Mouse (Mus musculus) neural tube, embryonic 11.5 days (tissue): ENCODE data around the gene Lrrc32. TPM values are rescaled to one million over a fixed set of nuclear protein-coding genes. Genes with fewer than 3 reads are reported as not detected.

ENCODE experiments used
- ATAC-seq: fragments of 200-750 bp; cut with Nextera tagmentation; 2 replicates; pipeline ENCODE4 v1.8.0; 2017; ENCODE audit warnings: moderate number of reproducible peaks, mild to moderate bottlenecking, moderate TSS enrichment, moderate library complexity; ENCODE audit not compliant: insufficient read depth, low FRiP score, low TSS enrichment
- DNase-seq: peaks from one replicate; pipeline ENCODE4 v3.0.0-alpha.2; 2015; ENCODE audit warnings: low spot score
- H3K27ac ChIP-seq: fragments of 300-500 bp; sonication (generic); 2 replicates; pipeline ENCODE4 v1.5.1; 2014; ENCODE audit warnings: low read depth, mild to moderate bottlenecking, low read length
- H3K27me3 ChIP-seq: fragments of 300-500 bp; sonication (generic); 2 replicates; pipeline ENCODE4 v1.6.1; 2014; ENCODE audit warnings: mild to moderate bottlenecking, low read length, mixed read lengths; ENCODE audit not compliant: control insufficient read depth, insufficient read depth
- H3K36me3 ChIP-seq: fragments of 300-500 bp; sonication (generic); 2 replicates; pipeline ENCODE4 v1.6.1; 2014; ENCODE audit warnings: mild to moderate bottlenecking, low read length, moderate library complexity, mixed read lengths; ENCODE audit not compliant: control insufficient read depth, insufficient read depth
- H3K4me1 ChIP-seq: fragments of 300-500 bp; sonication (generic); 2 replicates; pipeline ENCODE4 v1.6.1; 2014; ENCODE audit warnings: low read length, mixed read lengths; ENCODE audit not compliant: control insufficient read depth, insufficient read depth
- H3K4me2 ChIP-seq: fragments of 300-500 bp; sonication (generic); 2 replicates; pipeline ENCODE4 v1.6.1; 2014; ENCODE audit warnings: low read depth, mild to moderate bottlenecking, moderate library complexity
- H3K4me3 ChIP-seq: fragments of 300-500 bp; sonication (generic); 2 replicates; pipeline ENCODE4 v1.5.1; 2014; ENCODE audit warnings: low read depth, low read length
- H3K9ac ChIP-seq: fragments of 300-500 bp; sonication (generic); 2 replicates; pipeline ENCODE4 v1.6.1; 2014; ENCODE audit warnings: mild to moderate bottlenecking, low read length
- H3K9me3 ChIP-seq: fragments of 300-500 bp; sonication (generic); 2 replicates; pipeline ENCODE4 v1.6.1; 2016; ENCODE audit warnings: low read length; ENCODE audit not compliant: control insufficient read depth
- WGBS: fragments of 180-500 bp; shearing (Covaris S2); extraction: QIAGEN DNeasy Blood & Tissue Kit; methylation state at CpG from one replicate; pipeline ENCODE4 v1.1.7; 2014; 5-methylcytosine and 5-hydroxymethylcytosine counted together
- polyA plus RNA-seq: library from polyadenylated mRNA; unstranded; fragments of >200 nt; fragmentation: Nextera tagmentation; extraction: Ambion mirVana; gene quantifications from 2 replicates; pipeline ENCODE4 v1.2.1, GENCODE M21; 2014

Lrrc32 gene
- polyA plus RNA-seq, 1 experiment from 2014 or later: 6.4 TPM

GRCm38 (mm10) chr7:98472529-98472928, 16.6 kb upstream of the Lrrc32 start:
- Histone ChIP-seq H3K4me1 (no peaks in the 10 kb centered on the region), H3K4me3 (no peak overlapping the region), H3K9ac (no peak overlapping the region), H3K4me2 (no peak overlapping the region), H3K9me3 (no peaks in the 10 kb centered on the region), H3K36me3 (no peaks in the 10 kb centered on the region), H3K27me3 (no peaks in the 10 kb centered on the region), H3K27ac (no peak overlapping the region)
- no peak for ATAC-seq
- WGBS: 84% methylated on average over 2 of the region's 2 CpGs
- DNase-seq: no peak

GRCm38 (mm10) chr7:98474558-98474957, 14.5 kb upstream of the Lrrc32 start:
- H3K9ac ChIP-seq: no peak overlapping the region
- H3K4me1 ChIP-seq: no peaks in the 10 kb centered on the region
- no peak overlapping the region for H3K27ac ChIP-seq
- no peak overlapping the region for H3K4me2 ChIP-seq
- H3K36me3 ChIP-seq: no peaks in the 10 kb centered on the region
- no peaks in the 10 kb centered on the region for H3K27me3 ChIP-seq
- ATAC-seq (no peak), DNase-seq (no peak)
- WGBS: 57% methylated on average over 1 of the region's 1 CpGs
- no peaks in the 10 kb centered on the region for H3K9me3 ChIP-seq
- no peak overlapping the region for H3K4me3 ChIP-seq

GRCm38 (mm10) chr7:98477153-98477552, 11.9 kb upstream of the Lrrc32 start:
- Histone ChIP-seq H3K4me1 (no peaks in the 10 kb centered on the region), H3K9me3 (no peaks in the 10 kb centered on the region), H3K4me2 (no peak overlapping the region), H3K36me3 (no peaks in the 10 kb centered on the region), H3K27ac (no peak overlapping the region), H3K4me3 (no peak overlapping the region), H3K27me3 (no peaks in the 10 kb centered on the region), H3K9ac (no peak overlapping the region)
- DNase-seq (no peak), ATAC-seq (no peak)
- WGBS: 79% methylated on average over 4 of the region's 4 CpGs

GRCm38 (mm10) chr7:98480481-98480880, 8.6 kb upstream of the Lrrc32 start:
- no peaks in the 10 kb centered on the region for H3K36me3 ChIP-seq
- H3K27me3 ChIP-seq: no peaks in the 10 kb centered on the region
- WGBS: 85% methylated on average over 1 of the region's 1 CpGs
- H3K4me2 ChIP-seq: no peak overlapping the region
- no peaks in the 10 kb centered on the region for H3K4me1 ChIP-seq
- no peak overlapping the region for H3K27ac ChIP-seq
- H3K4me3 ChIP-seq: no peak overlapping the region
- no peak overlapping the region for H3K9ac ChIP-seq
- DNase-seq (no peak), ATAC-seq (no peak)
- no peaks in the 10 kb centered on the region for H3K9me3 ChIP-seq

GRCm38 (mm10) chr7:98481066-98481734, 7.9 kb upstream of the Lrrc32 start:
- 21% methylated on average over 9 of the region's 9 CpGs for WGBS
- ATAC-seq (peak; percentile 48), DNase-seq (peak; percentile 76)
- H3K27me3 ChIP-seq: no peaks in the 10 kb centered on the region
- no peaks in the 10 kb centered on the region for H3K9me3 ChIP-seq
- H3K4me1 ChIP-seq: no peaks in the 10 kb centered on the region
- H3K9ac ChIP-seq: no peak overlapping the region
- no peak overlapping the region for H3K4me3 ChIP-seq
- H3K36me3 ChIP-seq: no peaks in the 10 kb centered on the region
- H3K27ac ChIP-seq: no peak overlapping the region
- H3K4me2 ChIP-seq: no peak overlapping the region

GRCm38 (mm10) chr7:98481861-98482260, 7.2 kb upstream of the Lrrc32 start:
- H3K9ac ChIP-seq: no peak overlapping the region
- H3K4me1 ChIP-seq: no peaks in the 10 kb centered on the region
- no peaks in the 10 kb centered on the region for H3K36me3 ChIP-seq
- no peak for DNase-seq
- H3K27ac ChIP-seq: no peak overlapping the region
- no peaks in the 10 kb centered on the region for H3K27me3 ChIP-seq
- no peaks in the 10 kb centered on the region for H3K9me3 ChIP-seq
- H3K4me2 ChIP-seq: no peak overlapping the region
- no peak for ATAC-seq
- no peak overlapping the region for H3K4me3 ChIP-seq
- 87% methylated on average over 8 of the region's 8 CpGs for WGBS

- ATAC-seq: no peak
- Histone ChIP-seq H3K9me3 (no peaks in the 10 kb centered on the region), H3K4me2 (no peak overlapping the region), H3K36me3 (no peaks in the 10 kb centered on the region), H3K9ac (no peak overlapping the region), H3K27me3 (no peaks in the 10 kb centered on the region), H3K4me3 (no peak overlapping the region), H3K4me1 (no peaks in the 10 kb centered on the region), H3K27ac (no peak overlapping the region)
- DNase-seq: no peak
- 63% methylated on average over 12 of the region's 12 CpGs for WGBS
Measured at GRCm38 (mm10) chr7:98482551-98483267, 6.4 kb upstream of the Lrrc32 start.

- Histone ChIP-seq H3K9me3 (no peaks in the 10 kb centered on the region), H3K27ac (no peak overlapping the region), H3K4me1 (no peaks in the 10 kb centered on the region), H3K36me3 (no peaks in the 10 kb centered on the region), H3K9ac (no peak overlapping the region), H3K4me2 (no peak overlapping the region), H3K4me3 (no peak overlapping the region), H3K27me3 (no peaks in the 10 kb centered on the region)
- 35% methylated on average over 8 of the region's 8 CpGs for WGBS
- no peak for DNase-seq
- ATAC-seq: no peak
Measured at GRCm38 (mm10) chr7:98483268-98483607, 5.8 kb upstream of the Lrrc32 start.

- no peaks in the 10 kb centered on the region for H3K9me3 ChIP-seq
- H3K4me3 ChIP-seq: no peak overlapping the region
- no peak overlapping the region for H3K27ac ChIP-seq
- H3K4me2 ChIP-seq: no peak overlapping the region
- WGBS: 91% methylated on average over 3 of the region's 3 CpGs
- no peak for DNase-seq
- H3K27me3 ChIP-seq: no peaks in the 10 kb centered on the region
- no peaks in the 10 kb centered on the region for H3K36me3 ChIP-seq
- no peak overlapping the region for H3K9ac ChIP-seq
- ATAC-seq: no peak
- no peaks in the 10 kb centered on the region for H3K4me1 ChIP-seq
Measured at GRCm38 (mm10) chr7:98484878-98485277, 4.2 kb upstream of the Lrrc32 start.
